Mouse (Mus musculus): ENCODE data around the gene Ldlrad2.

Gene Ldlrad2

GRCm38 (mm10) chr4:137553466-137553865 lies 20.9 kb downstream of the Ldlrad2 start:
- DNase-seq (ENCODE audit: extremely low spot score, low spot score): no peak

- peak; percentile 36 for DNase-seq (ENCODE audit: extremely low spot score, low spot score)
Measured at GRCm38 (mm10) chr4:137546003-137546525, 28.3 kb downstream of the Ldlrad2 start.

GRCm38 (mm10) chr4:137545568-137545967 lies 28.8 kb downstream of the Ldlrad2 start:
- DNase-seq (ENCODE audit: extremely low spot score, low spot score): no peak

GRCm38 (mm10) chr4:137542968-137543367 lies 31.4 kb downstream of the Ldlrad2 start:
- no peak for DNase-seq (ENCODE audit: extremely low spot score, low spot score)

- no peak for DNase-seq (ENCODE audit: extremely low spot score, low spot score)
Measured at GRCm38 (mm10) chr4:137540356-137540755, 34.0 kb downstream of the Ldlrad2 start.

- no peak for DNase-seq (ENCODE audit: extremely low spot score, low spot score)
Measured at GRCm38 (mm10) chr4:137527872-137528271, 46.5 kb downstream of the Ldlrad2 start.

- no peak for DNase-seq (ENCODE audit: extremely low spot score, low spot score)
Measured at GRCm38 (mm10) chr4:137527368-137527767, 47.0 kb downstream of the Ldlrad2 start.

- DNase-seq (ENCODE audit: extremely low spot score, low spot score): no peak
Measured at GRCm38 (mm10) chr4:137525426-137525825, 48.9 kb downstream of the Ldlrad2 start.
